Mouse (Mus musculus) cerebellum, postnatal 10 days (tissue): Measurements from ENCODE around the gene Ikbkg.
"Not testable (repeated sequence)": the region's sequence is repeated elsewhere in the genome, so short reads cannot be mapped to it uniquely, and the experiment has no call there.

ENCODE experiments used
- DNase-seq, 2 experiments: peaks; one replicate each; pipeline ENCODE4 v3.0.0; 2021; ENCODE audit warnings: mixed read lengths in 2 of 2

Gene Ikbkg

DNA sequence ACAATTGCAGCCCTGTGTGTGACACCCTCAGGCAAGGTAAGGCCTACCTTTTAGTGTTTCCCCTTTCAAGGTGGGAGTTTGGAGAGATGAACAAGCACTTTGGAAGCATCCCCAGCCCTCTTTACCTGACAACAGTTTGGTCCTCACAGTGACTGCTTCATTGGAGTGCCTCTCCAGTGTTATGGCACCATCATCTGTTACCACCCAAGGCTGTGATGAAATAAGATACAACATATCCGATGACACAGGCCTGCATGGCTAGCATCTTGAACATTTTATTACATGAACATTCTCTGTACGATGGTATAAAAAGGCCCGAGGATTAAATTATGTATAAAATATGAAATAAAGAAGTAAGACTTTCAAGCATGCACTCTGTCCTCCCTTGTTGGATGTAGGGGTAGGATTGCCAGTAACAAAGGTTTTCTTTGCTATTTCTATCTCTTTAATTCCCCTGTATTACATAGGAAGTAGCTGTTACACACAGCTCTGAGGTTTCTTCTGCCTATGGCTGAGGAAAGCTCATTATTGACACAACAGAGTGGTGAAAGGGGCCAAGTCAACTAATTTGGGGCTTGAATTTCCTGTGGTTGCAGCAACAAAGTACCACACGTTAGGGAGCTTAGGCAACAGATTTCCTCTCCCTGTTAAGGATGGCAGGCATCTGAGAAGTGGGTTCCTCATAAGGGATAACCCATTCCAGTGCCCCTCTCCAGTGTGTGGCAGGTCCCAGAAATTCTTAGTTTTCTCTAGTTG is 58.2 kb downstream of the Ikbkg start:
- DNase-seq, result no peak

DNA sequence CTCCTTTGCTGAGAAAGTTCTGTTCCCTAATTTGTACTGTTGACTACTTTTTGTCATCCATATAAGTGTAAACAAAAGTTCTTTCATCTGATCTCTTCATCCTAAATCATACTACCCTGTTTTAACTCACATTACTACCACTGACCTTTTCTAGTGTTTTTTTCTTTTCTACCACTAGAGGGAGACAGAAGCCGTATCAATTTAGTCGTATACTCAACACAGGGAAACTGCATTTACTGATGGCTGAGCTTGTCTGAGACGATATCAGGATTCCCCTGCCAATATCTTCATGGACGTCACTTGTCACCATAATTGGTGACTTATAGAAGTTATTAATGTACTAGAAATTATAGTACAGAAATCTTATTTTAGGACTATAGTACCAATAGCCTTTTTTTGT is 59.7 kb downstream of the Ikbkg start:
- DNase-seq, result peak in 1 of 2 experiments; percentile 39

GRCm38 (mm10) chrX:74481349-74481885 is 88.3 kb downstream of the Ikbkg start, which contains the start of gene Gm6880:
Gm6880 (minus strand) TSS chrX:74481399.
- DNase-seq, result not testable (repeated sequence)

DNA sequence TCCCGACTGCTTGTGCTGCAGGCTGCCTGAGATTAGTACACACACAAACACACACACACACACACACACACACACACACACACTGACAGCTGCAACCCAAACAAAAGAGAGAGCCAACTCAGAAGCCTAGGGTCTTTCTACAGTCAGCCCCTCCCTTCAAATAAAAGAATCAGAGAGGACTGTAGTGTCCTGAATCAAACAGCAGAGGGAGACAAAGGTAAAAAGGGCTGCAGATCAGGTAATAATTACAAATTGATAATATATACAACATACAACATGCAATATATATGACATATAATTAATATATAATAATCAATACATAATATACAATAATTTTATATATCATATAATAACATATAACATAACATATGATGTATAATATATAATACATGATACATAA is 104.0 kb downstream of the Ikbkg start:
- DNase-seq, result peak; percentile 28 to 40
